Mouse (Mus musculus): ENCODE results near the gene Tmem135. TPM values are rescaled to one million over a fixed set of nuclear protein-coding genes. Genes with fewer than 3 reads are reported as not detected.

The Tmem135 gene
- total and polyA plus RNA-seq, 3 experiments, result 18.0 to 31.0 (median 30.0) TPM

DNA sequence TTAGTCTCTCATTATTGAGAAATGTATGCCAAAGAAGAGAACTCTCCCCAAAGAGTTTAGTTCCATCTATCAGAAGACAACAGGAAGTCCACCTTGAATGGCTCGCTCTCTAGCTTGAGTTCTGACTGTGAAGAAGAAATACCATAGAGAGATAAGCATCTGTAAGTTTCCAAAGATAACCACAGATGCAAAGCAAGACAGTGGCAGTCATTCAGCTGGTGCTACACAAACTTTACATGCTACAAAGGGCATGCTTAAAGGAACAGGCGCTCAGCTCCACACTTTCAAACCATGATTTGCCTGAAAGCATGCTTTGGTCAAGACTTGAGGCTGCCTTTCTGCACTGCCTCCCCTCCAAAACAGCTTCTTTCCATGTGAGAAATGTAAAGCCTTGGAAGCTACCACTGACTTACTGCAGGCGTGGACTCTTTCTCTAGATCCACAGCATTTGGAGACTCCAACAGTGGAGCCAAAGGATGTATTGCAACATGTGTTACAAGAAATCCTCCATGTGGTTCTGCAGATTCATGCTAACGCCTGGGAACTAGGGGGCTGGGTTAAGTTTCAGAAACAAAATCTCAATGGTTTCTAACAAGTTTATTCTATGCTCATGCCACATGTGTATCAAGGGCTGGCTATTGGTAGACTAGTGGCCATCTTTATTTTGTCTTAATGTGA is 232.1 kb downstream of the Tmem135 start (continued):
- TF ChIP-seq SMC3 (IDR thresholded peaks at IDR 0.05; ENCODE audit: low read depth, low read length), result no peak
- TF ChIP-seq ZKSCAN1 (IDR thresholded peaks at IDR 0.05; ENCODE audit: borderline replicate concordance, low read depth, low read length), result no peak
- TF ChIP-seq NRF1 (IDR thresholded peaks at IDR 0.05; ENCODE audit: low read depth, low read length), result no peak
- TF ChIP-seq IRF4 (IDR thresholded peaks at IDR 0.05; ENCODE audit: low read depth, low read length), result peak; percentile 75; the same call in 1 of the 2 replicates
- TF ChIP-seq E2F4 (IDR thresholded peaks at IDR 0.05; ENCODE audit: insufficient replicate concordance, low read depth, low read length), result no peak
- peak; percentile 81 for TF ChIP-seq MYC (IDR thresholded peaks at IDR 0.05; ENCODE audit: low read depth, low read length)
- no peak for TF ChIP-seq HCFC1 (IDR thresholded peaks at IDR 0.05; ENCODE audit: low read depth, low read length)

- H3K79me2 ChIP-seq (replicated peaks; ENCODE audit: control insufficient read depth, extremely low read depth, insufficient read depth, poor library complexity, severe bottlenecking), result no peaks in the 10 kb centered on the region
- dilution Hi-C loops (cut with MboI; ENCODE audit: extremely low pct_ligation_motif_present, extremely low pct_unique_long_range_greater_than_20kb, low sequenced_read_pairs), result no loop called here
Observed at GRCm38 (mm10) chr7:89168606-89169005, 235.4 kb downstream of the Tmem135 start.

DNA sequence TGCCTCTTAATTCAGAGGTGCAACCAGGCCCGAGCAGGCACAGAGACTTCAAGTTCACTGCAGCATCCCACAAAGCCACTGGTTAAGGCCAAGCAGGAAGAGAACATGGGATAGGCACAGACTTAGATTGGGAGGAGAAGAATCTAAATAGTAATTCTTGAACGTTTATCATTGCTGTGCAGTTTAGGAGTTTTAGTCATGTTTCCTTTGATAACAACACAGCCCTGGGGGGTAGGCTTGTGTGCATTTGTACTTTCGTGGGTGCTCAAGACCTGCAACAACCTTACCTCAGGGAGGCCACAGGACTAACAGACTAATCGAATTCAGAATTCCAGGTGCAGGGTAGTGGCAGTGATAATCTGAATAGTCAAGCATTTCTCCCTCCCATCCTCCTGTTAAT is 238.5 kb downstream of the Tmem135 start:
- Histone ChIP-seq H3K9me3 (replicated peaks; ENCODE audit: low read length) (no peaks in the 10 kb centered on the region), H3K4me2 (ENCODE audit: insufficient read depth, low read depth, poor library complexity, severe bottlenecking) (no peak overlapping the region), H3K27me3 (replicated peaks) (no peaks in the 10 kb centered on the region), H3K4me3 (replicated peaks in 1 of 3; ENCODE audit: low read depth in 2 of 3, low read length in 2 of 3, poor library complexity in 1 of 3) (no peak overlapping the region), H3K9ac (ENCODE audit: insufficient read depth, low read depth) (no peak overlapping the region), H3K36me3 (replicated peaks in 1 of 2; ENCODE audit: control insufficient read depth in 1 of 2, insufficient read depth in 1 of 2, low read length in 1 of 2) (peaks cover 0 to 6% of the 10 kb centered on the region in 2 experiments), H3K4me1 (ENCODE audit: control insufficient read depth in 1 of 2, insufficient read depth in 2 of 2) (peaks cover 2 to 29% of the 10 kb centered on the region in 2 experiments), H3K79me2 (replicated peaks; ENCODE audit: control insufficient read depth, extremely low read depth, insufficient read depth, poor library complexity, severe bottlenecking) (no peaks in the 10 kb centered on the region), H3K27ac (ENCODE audit: insufficient read depth, low read depth) (no peak overlapping the region)
- dilution Hi-C loops (cut with MboI; ENCODE audit: extremely low pct_ligation_motif_present, extremely low pct_unique_long_range_greater_than_20kb, low sequenced_read_pairs) (no loop called here), in situ Hi-C loops (cut with MboI; ENCODE audit: low pct_ligation_motif_present, low pct_unique_long_range_greater_than_20kb, low sequenced_read_pairs) (loop anchor here (10.0 kb wide), 2 partner anchors 189 to 249 kb away; no protein-coding TSS in a partner anchor)
- DNase-seq (ENCODE audit: extremely low read depth), result no peak
- TF ChIP-seq NRF1 (IDR thresholded peaks at IDR 0.05; ENCODE audit: low read depth, low read length) (no peak), MEF2A (IDR thresholded peaks at IDR 0.05; ENCODE audit: borderline replicate concordance, low read depth, low read length) (no peak), SMC3 (IDR thresholded peaks at IDR 0.05; ENCODE audit: low read depth, low read length) (no peak), TBP (conservative IDR thresholded peaks at IDR 0.05; ENCODE audit: low read depth, low read length) (no peak), ZMIZ1 (IDR thresholded peaks at IDR 0.05; ENCODE audit: low read depth, low read length) (no peak), MXI1 (IDR thresholded peaks at IDR 0.05; ENCODE audit: low read depth, low read length) (no peak), EP300 (IDR thresholded peaks at IDR 0.05; ENCODE audit: low read length) (no peak), ZKSCAN1 (IDR thresholded peaks at IDR 0.05; ENCODE audit: borderline replicate concordance, low read depth, low read length) (no peak), ELF1 (IDR thresholded peaks at IDR 0.05; ENCODE audit: low read depth, low read length) (no peak)

More at GRCm38 (mm10) chr7:89168606-89169005, 235.4 kb downstream of the Tmem135 start:
- H3K9me3 ChIP-seq (replicated peaks; ENCODE audit: low read length), result no peaks in the 10 kb centered on the region
- no peak overlapping the region; the same call in 1 of the 2 replicates for H3K9ac ChIP-seq (ENCODE audit: insufficient read depth, low read depth)
- H3K4me2 ChIP-seq (ENCODE audit: insufficient read depth, low read depth, poor library complexity, severe bottlenecking), result no peak overlapping the region
- no peak overlapping the region for H3K4me3 ChIP-seq (replicated peaks in 1 of 3; ENCODE audit: low read depth in 2 of 3, low read length in 2 of 3, poor library complexity in 1 of 3)
- DNase-seq (ENCODE audit: extremely low read depth), result peak; percentile 83
- H3K27me3 ChIP-seq (replicated peaks), result no peaks in the 10 kb centered on the region
- peaks cover 17 to 43% of the 10 kb centered on the region in 2 experiments for H3K4me1 ChIP-seq (ENCODE audit: control insufficient read depth in 1 of 2, insufficient read depth in 2 of 2)
- no peak overlapping the region for H3K27ac ChIP-seq (ENCODE audit: insufficient read depth, low read depth)
- TF ChIP-seq IRF4 (IDR thresholded peaks at IDR 0.05; ENCODE audit: low read depth, low read length) (peak; percentile 25; the same call in 1 of the 2 replicates), E2F4 (IDR thresholded peaks at IDR 0.05; ENCODE audit: insufficient replicate concordance, low read depth, low read length) (0 out of 2 replicates have a peak, but pooled peaks have one; percentile 45), ZC3H11A (IDR thresholded peaks at IDR 0.05; ENCODE audit: low read depth, low read length) (peak; percentile 91), JUN (IDR thresholded peaks at IDR 0.05; ENCODE audit: insufficient read depth, low read depth, low read length) (no peak), CTCF (conservative IDR thresholded peaks at IDR 0.05 in 1 of 2, IDR thresholded peaks at IDR 0.05 in 1 of 2; ENCODE audit: low read depth in 2 of 2, low read length in 2 of 2) (peak; percentile 95 to 97), SMC3 (IDR thresholded peaks at IDR 0.05; ENCODE audit: low read depth, low read length) (peak; percentile 99), KAT2A (IDR thresholded peaks at IDR 0.05; ENCODE audit: insufficient replicate concordance, low read length) (no peak)
- in situ Hi-C loops (cut with MboI; ENCODE audit: low pct_ligation_motif_present, low pct_unique_long_range_greater_than_20kb, low sequenced_read_pairs), result loop anchor here (10.0 kb wide), 2 partner anchors 186 to 246 kb away; no protein-coding TSS in a partner anchor
- H3K36me3 ChIP-seq (replicated peaks in 1 of 2; ENCODE audit: control insufficient read depth in 1 of 2, insufficient read depth in 1 of 2, low read length in 1 of 2), result peaks cover 0 to 6% of the 10 kb centered on the region in 2 experiments

Measured in CH12.LX (cell line).